Mouse (Mus musculus) mesoderm, embryonic 11.5 days (tissue): ENCODE measurements around the gene Gmds.

Experiments
- DNase-seq: peaks from one replicate; pipeline ENCODE4 v3.0.0-alpha.2; 2012; ENCODE audit warnings: low read depth, low spot score

Gene Gmds

GRCm38 (mm10) chr13:31792480-31793132, 545.9 kb downstream of the Gmds start:
- peak; percentile 86 for DNase-seq

GRCm38 (mm10) chr13:31784757-31785156, 553.8 kb downstream of the Gmds start:
- no peak for DNase-seq

GRCm38 (mm10) chr13:31782063-31782462, 556.5 kb downstream of the Gmds start:
- no peak for DNase-seq

- DNase-seq: no peak
Observed at GRCm38 (mm10) chr13:31780299-31780698, 558.2 kb downstream of the Gmds start.

GRCm38 (mm10) chr13:31779281-31779981, 559.1 kb downstream of the Gmds start:
- no peak for DNase-seq

GRCm38 (mm10) chr13:31775762-31776161, 562.8 kb downstream of the Gmds start:
- DNase-seq: no peak

- no peak for DNase-seq
Observed at GRCm38 (mm10) chr13:31772882-31773281, 565.7 kb downstream of the Gmds start.
